Mouse (Mus musculus): ENCODE measurements around the gene Trpm8. TPM values are rescaled to one million over a fixed set of nuclear protein-coding genes. Genes with fewer than 3 reads are reported as not detected.

Gene Trpm8
- total and polyA plus RNA-seq, 2 experiments from 2014 or later = 0.36 to 0.38 TPM

GRCm38 (mm10) chr1:88378446-88378845 lies 101.0 kb downstream of the Trpm8 start:
- 0 out of 2 replicates have a peak, but pooled peaks cover 3% of the 10 kb centered on the region for H3K9me3 ChIP-seq (ENCODE audit: low read length)

GRCm38 (mm10) chr1:88391632-88392031 lies 114.2 kb downstream of the Trpm8 start:
- Histone ChIP-seq H3K9me3 (ENCODE audit: low read length) (no peaks in the 10 kb centered on the region), H3K4me3 (ENCODE audit: low read depth, low read length) (no peak overlapping the region), H3K4me2 (ENCODE audit: low read depth) (no peak overlapping the region), H3K36me3 (ENCODE audit: insufficient read depth) (no peaks in the 10 kb centered on the region), H3K27ac (ENCODE audit: low read depth, low read length) (no peak overlapping the region), H3K4me1 (ENCODE audit: insufficient read depth) (no peaks in the 10 kb centered on the region), H3K9ac (no peak overlapping the region), H3K27me3 (ENCODE audit: insufficient read depth, low read length) (no peaks in the 10 kb centered on the region)
- ATAC-seq = no peak
- DNase-seq = no peak
- no peak for TF ChIP-seq CTCF (IDR thresholded peaks at IDR 0.05; ENCODE audit: low read depth)
- WGBS = 78% methylated on average over 4 of the region's 4 CpGs

More at GRCm38 (mm10) chr1:88378446-88378845, 101.0 kb downstream of the Trpm8 start:
- H3K9ac ChIP-seq = no peak overlapping the region
- no peak for ATAC-seq
- H3K4me3 ChIP-seq (ENCODE audit: low read depth, low read length) = no peak overlapping the region
- no peaks in the 10 kb centered on the region for H3K27me3 ChIP-seq (ENCODE audit: insufficient read depth, low read length)
- no peaks in the 10 kb centered on the region for H3K4me1 ChIP-seq (ENCODE audit: insufficient read depth)
- no peak overlapping the region for H3K27ac ChIP-seq (ENCODE audit: low read depth, low read length)
- DNase-seq = no peak
- H3K36me3 ChIP-seq (ENCODE audit: insufficient read depth) = no peaks in the 10 kb centered on the region
- WGBS = 80% methylated on average over 1 of the region's 1 CpGs
- TF ChIP-seq CTCF (IDR thresholded peaks at IDR 0.05; ENCODE audit: low read depth) = no peak
- no peak overlapping the region for H3K4me2 ChIP-seq (ENCODE audit: low read depth)

- no peak overlapping the region for H3K4me3 ChIP-seq (ENCODE audit: low read depth, low read length)
- WGBS = 92% methylated on average over 5 of the region's 5 CpGs
These were observed 115.9 kb downstream of the Trpm8 start for GRCm38 (mm10) chr1:88393321-88393720.

GRCm38 (mm10) chr1:88403378-88403777 lies 125.9 kb downstream of the Trpm8 start:
- Histone ChIP-seq H3K4me2 (ENCODE audit: low read depth) (no peak overlapping the region), H3K4me1 (ENCODE audit: insufficient read depth) (no peaks in the 10 kb centered on the region), H3K27ac (ENCODE audit: low read depth, low read length) (no peak overlapping the region), H3K4me3 (ENCODE audit: low read depth, low read length) (no peak overlapping the region), H3K36me3 (ENCODE audit: insufficient read depth) (no peaks in the 10 kb centered on the region), H3K9me3 (ENCODE audit: low read length) (no peaks in the 10 kb centered on the region), H3K9ac (no peak overlapping the region), H3K27me3 (ENCODE audit: insufficient read depth, low read length) (no peaks in the 10 kb centered on the region)
- 71% methylated on average over 3 of the region's 3 CpGs for WGBS
- ATAC-seq = no peak
- no peak for TF ChIP-seq CTCF (IDR thresholded peaks at IDR 0.05; ENCODE audit: low read depth)
- DNase-seq = no peak

More at GRCm38 (mm10) chr1:88393321-88393720, 115.9 kb downstream of the Trpm8 start:
- Histone ChIP-seq H3K27ac (ENCODE audit: low read depth, low read length) (no peak overlapping the region), H3K4me1 (ENCODE audit: insufficient read depth) (no peaks in the 10 kb centered on the region), H3K4me2 (ENCODE audit: low read depth) (no peak overlapping the region), H3K27me3 (ENCODE audit: insufficient read depth, low read length) (no peaks in the 10 kb centered on the region), H3K36me3 (ENCODE audit: insufficient read depth) (no peaks in the 10 kb centered on the region), H3K9ac (no peak overlapping the region), H3K9me3 (ENCODE audit: low read length) (no peaks in the 10 kb centered on the region)
- TF ChIP-seq CTCF (IDR thresholded peaks at IDR 0.05; ENCODE audit: low read depth) = no peak
- ATAC-seq (no peak), DNase-seq (no peak)

- H3K27ac ChIP-seq (ENCODE audit: low read depth, low read length) = no peak overlapping the region
- H3K9me3 ChIP-seq (ENCODE audit: low read length) = no peaks in the 10 kb centered on the region
- no peaks in the 10 kb centered on the region for H3K36me3 ChIP-seq (ENCODE audit: insufficient read depth)
- H3K4me3 ChIP-seq (ENCODE audit: low read depth, low read length) = no peak overlapping the region
- H3K4me1 ChIP-seq (ENCODE audit: insufficient read depth) = no peaks in the 10 kb centered on the region
- ATAC-seq (peak; percentile 45; the same call in 1 of the 2 replicates), DNase-seq (no peak)
- TF ChIP-seq CTCF (IDR thresholded peaks at IDR 0.05; ENCODE audit: low read depth) = no peak
- no peaks in the 10 kb centered on the region for H3K27me3 ChIP-seq (ENCODE audit: insufficient read depth, low read length)
- no peak overlapping the region for H3K9ac ChIP-seq
- H3K4me2 ChIP-seq (ENCODE audit: low read depth) = no peak overlapping the region
- 41% methylated on average over 12 of the region's 12 CpGs for WGBS
These were observed 128.8 kb downstream of the Trpm8 start for GRCm38 (mm10) chr1:88406078-88406806.

GRCm38 (mm10) chr1:88406807-88407198 lies 129.3 kb downstream of the Trpm8 start, which contains the start of gene Spp2:
TSS of gene Spp2 (plus strand) at chr1:88406961.
- DNase-seq = no peak
- WGBS = 81% methylated on average over 5 of the region's 5 CpGs
- TF ChIP-seq CTCF (IDR thresholded peaks at IDR 0.05; ENCODE audit: low read depth) = no peak
- Histone ChIP-seq H3K9me3 (ENCODE audit: low read length) (no peaks in the 10 kb centered on the region), H3K9ac (no peak within 1 kb of the TSS), H3K4me2 (ENCODE audit: low read depth) (no peak within 1 kb of the TSS), H3K27me3 (ENCODE audit: insufficient read depth, low read length) (no peaks in the 10 kb centered on the region), H3K4me1 (ENCODE audit: insufficient read depth) (peaks cover 4% of the 10 kb centered on the region; the same call in 1 of the 2 replicates), H3K36me3 (ENCODE audit: insufficient read depth) (no peaks in the 10 kb centered on the region), H3K4me3 (ENCODE audit: low read depth, low read length) (no peak within 1 kb of the TSS), H3K27ac (ENCODE audit: low read depth, low read length) (no peak within 1 kb of the TSS)
- no peak for ATAC-seq

- Histone ChIP-seq H3K36me3 (ENCODE audit: insufficient read depth) (no peaks in the 10 kb centered on the region), H3K4me3 (ENCODE audit: low read depth, low read length) (no peak overlapping the region), H3K4me2 (ENCODE audit: low read depth) (no peak overlapping the region), H3K9ac (no peak overlapping the region), H3K27me3 (ENCODE audit: insufficient read depth, low read length) (no peaks in the 10 kb centered on the region), H3K27ac (ENCODE audit: low read depth, low read length) (no peak overlapping the region), H3K9me3 (ENCODE audit: low read length) (no peaks in the 10 kb centered on the region), H3K4me1 (ENCODE audit: insufficient read depth) (peaks cover 8% of the 10 kb centered on the region)
- DNase-seq (no peak), ATAC-seq (no peak)
- no peak for TF ChIP-seq CTCF (IDR thresholded peaks at IDR 0.05; ENCODE audit: low read depth)
- 90% methylated on average over 4 of the region's 4 CpGs for WGBS
These were observed 130.9 kb downstream of the Trpm8 start for GRCm38 (mm10) chr1:88408340-88408739.

Data from forebrain, postnatal 0 days (tissue).